Mouse (Mus musculus): Measurements from ENCODE around the gene Fez1.

DNA sequence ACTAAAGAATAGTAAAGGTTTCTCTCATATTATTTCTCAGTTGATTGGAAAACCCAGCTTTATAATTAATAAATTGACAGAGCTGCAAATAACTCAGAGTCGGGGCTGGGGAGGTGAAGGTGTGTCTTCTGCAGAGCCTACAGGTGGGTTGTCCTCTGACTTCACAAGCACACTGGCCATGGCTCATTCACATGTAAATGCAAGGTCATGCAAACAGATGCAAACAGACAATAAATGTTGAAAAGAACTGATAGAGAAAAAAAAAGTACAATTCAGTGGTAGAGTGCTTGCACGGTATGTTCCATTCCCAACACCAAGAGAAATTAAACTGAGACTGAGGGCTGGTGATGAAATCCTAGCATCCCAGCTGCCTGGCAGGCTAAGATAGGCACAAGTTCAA is 27.2 kb upstream of the Fez1 start:
- TF ChIP-seq EP300 (IDR thresholded peaks at IDR 0.05) (no peak), CTCF (IDR thresholded peaks at IDR 0.05) (no peak)

Measured in lung, postnatal 0 days (tissue).